ENCODE assay signal across 8 mouse cellular contexts in genomic region chr9:77750133-77751060, GRCm38 (mm10). TPM values are rescaled to one million over a fixed set of nuclear protein-coding genes. Genes with fewer than 3 reads are reported as not detected.
DNase-seq lines count a peak whose midpoint lies in the region; ATAC-seq and TF ChIP-seq lines count a peak whose summit lies in the region.

No protein-coding gene starts in this region.

- H3K4me2 ChIP-seq in lung, postnatal 0 days (replicated peaks; ENCODE audit: low read depth, low read length), result peak overlapping the region; percentile 83

- peaks cover 9% of the 10 kb centered on the region; the same call in 1 of the 2 replicates for H3K27me3 ChIP-seq in hindbrain, embryonic 10.5 days (ENCODE audit: insufficient read depth, poor library complexity, severe bottlenecking)
- H3K27me3 ChIP-seq in lung, postnatal 0 days (replicated peaks; ENCODE audit: insufficient read depth, low read length), result no peaks in the 10 kb centered on the region

- H3K9me3 ChIP-seq in hindbrain, embryonic 10.5 days, result no peaks in the 10 kb centered on the region
- H3K9me3 ChIP-seq in lung, postnatal 0 days (ENCODE audit: low read length), result no peaks in the 10 kb centered on the region

- peak; percentile 59; the same call in 1 of the 2 replicates for TF ChIP-seq EP300 in lung, postnatal 0 days (IDR thresholded peaks at IDR 0.05)

- no peaks in the 10 kb centered on the region for H3K36me3 ChIP-seq in hindbrain, embryonic 10.5 days
- H3K36me3 ChIP-seq in lung, postnatal 0 days (ENCODE audit: insufficient read depth, low read length), result no peaks in the 10 kb centered on the region

- peak; percentile 96 for DNase-seq in Muller cell, postnatal 12 days (ENCODE audit: inconsistent ontology term)
- DNase-seq in cerebellum, adult 9-10 months, result peak; percentile 92
- peak; percentile 90 for DNase-seq in hindbrain, embryonic 10.5 days (ENCODE audit: low spot score)
- DNase-seq in layer of hippocampus, postnatal 10 days (ENCODE audit: low spot score in 2 of 2), result peak; percentile 94 to 97
- DNase-seq in lung, postnatal 0 days (ENCODE audit: low spot score), result peak; percentile 94
- DNase-seq in ovary, postnatal 10 days (ENCODE audit: low spot score), result peak; percentile 92
- DNase-seq in thymus, postnatal 0 days (ENCODE audit: low spot score), result peak; percentile 90

- H3K4me3 ChIP-seq in hindbrain, embryonic 10.5 days, result peak overlapping the region; percentile 69
- peak overlapping the region; percentile 59 for H3K4me3 ChIP-seq in lung, postnatal 0 days (ENCODE audit: low read depth, low read length)

- peaks cover 18% of the 10 kb centered on the region for H3K4me1 ChIP-seq in hindbrain, embryonic 10.5 days (replicated peaks)
- no peaks in the 10 kb centered on the region for H3K4me1 ChIP-seq in lung, postnatal 0 days (ENCODE audit: insufficient read depth, low read depth, low read length)

- WGBS in hindbrain, embryonic 10.5 days, result under 1% methylated on average over 79 of the region's 79 CpGs
- WGBS in lung, postnatal 0 days, result under 1% methylated on average over 77 of the region's 79 CpGs

- H3K9ac ChIP-seq in lung, postnatal 0 days (replicated peaks; ENCODE audit: low read depth), result peak overlapping the region; percentile 61

- TF ChIP-seq CTCF in lung, postnatal 0 days (IDR thresholded peaks at IDR 0.05), result no peak

- peak overlapping the region; percentile 92 for H3K27ac ChIP-seq in hindbrain, embryonic 10.5 days
- H3K27ac ChIP-seq in lung, postnatal 0 days (ENCODE audit: low read length), result peak overlapping the region; percentile 96

- peak; percentile 83 for ATAC-seq in frontal cortex, adult (ENCODE audit: low TSS enrichment)
- peak; percentile 85 for ATAC-seq in lung, postnatal 0 days

RNA-seq across cellular contexts. Expression of gene Gclc, which starts 3.9 kb away (rescaled TPM):
- 13.9 and 17.4 TPM in 2 replicates for polyA plus RNA-seq in hindbrain, embryonic 10.5 days (2016; fragmentation: Nextera tagmentation; extraction: Ambion mirVana)
- total RNA-seq in layer of hippocampus, postnatal 10 days (2021), result 10 to 100 TPM; 35.7 to 36.0 TPM
- 40.8 and 71.8 TPM in 2 replicates for polyA plus RNA-seq in lung, postnatal 0 days (2015; fragmentation: Nextera tagmentation; extraction: Ambion mirVana)
- polyA plus RNA-seq in thymus, postnatal 0 days (2015; fragmentation: Nextera tagmentation; extraction: Ambion mirVana), result 16.4 and 18.5 TPM in 2 replicates

Comparison
In these comparisons a context has a peak if more than half of its experiments do, and no peak if none do; other contexts are left out.
1. Peak in every context shown above with its lines: DNase-seq, ATAC-seq, H3K4me3 ChIP-seq and H3K27ac ChIP-seq.